Mouse (Mus musculus): ENCODE results near the gene Pald1. TPM values are rescaled to one million over a fixed set of nuclear protein-coding genes. Genes with fewer than 3 reads are reported as not detected.

Pald1 gene
- polyA plus RNA-seq, 1 experiment from 2014 or later, result 10.0 TPM

DNA sequence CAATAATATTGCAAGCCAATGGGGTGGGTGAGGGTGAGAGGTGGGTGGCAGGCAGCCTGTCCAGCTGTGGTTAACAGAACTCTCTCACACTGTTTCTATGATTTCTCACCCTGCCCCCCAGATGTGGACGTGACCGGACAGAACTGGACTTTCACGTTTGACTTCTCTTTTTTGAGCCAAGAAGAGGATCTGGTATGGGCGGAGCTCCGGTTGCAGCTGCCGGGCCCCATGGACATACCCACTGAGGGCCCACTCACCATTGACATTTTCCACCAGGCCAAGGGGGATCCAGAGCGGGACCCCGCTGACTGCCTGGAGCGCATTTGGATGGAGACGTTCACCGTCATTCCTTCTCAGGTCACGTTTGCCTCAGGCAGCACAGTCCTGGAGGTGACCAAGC lies 39.5 kb upstream of the Pald1 start:
- H3K9me3 ChIP-seq (replicated peaks; ENCODE audit: control insufficient read depth, low read length), result no peaks in the 10 kb centered on the region
- H3K9ac ChIP-seq (ENCODE audit: low read length), result no peak overlapping the region
- peaks cover 7% of the 10 kb centered on the region for H3K4me1 ChIP-seq (ENCODE audit: control insufficient read depth, insufficient read depth, low read length)
- ATAC-seq (no peak), DNase-seq (ENCODE audit: low spot score) (no peak)
- H3K4me3 ChIP-seq (ENCODE audit: low read depth, low read length), result no peak overlapping the region
- WGBS, result 85% methylated on average over 12 of the region's 12 CpGs
- no peak overlapping the region for H3K27ac ChIP-seq (ENCODE audit: low read depth, low read length)
- peaks cover 27% of the 10 kb centered on the region for H3K27me3 ChIP-seq (replicated peaks; ENCODE audit: control insufficient read depth, insufficient read depth, low read length)
- H3K36me3 ChIP-seq (ENCODE audit: control insufficient read depth, insufficient read depth, low read length), result no peaks in the 10 kb centered on the region
- H3K4me2 ChIP-seq (ENCODE audit: low read length), result no peak overlapping the region

DNA sequence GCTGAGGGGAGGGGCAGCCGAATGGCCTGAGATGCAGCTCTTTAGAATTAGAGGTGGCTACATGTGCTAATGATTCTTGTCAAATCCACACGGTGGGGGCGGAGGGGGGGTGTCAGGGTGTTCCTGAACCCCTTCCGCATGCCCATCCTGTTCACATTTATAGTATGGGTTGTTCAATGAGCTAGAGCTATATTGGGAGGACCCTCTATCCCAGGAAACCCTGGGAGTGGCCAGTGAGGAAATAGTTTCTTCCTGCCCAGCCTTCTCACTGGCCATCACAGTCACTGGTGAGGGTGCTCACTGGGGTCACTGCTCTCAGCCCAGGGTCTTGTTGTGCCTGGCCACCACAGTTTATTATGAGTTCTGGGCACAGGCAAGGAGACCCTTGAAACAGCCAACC lies 36.7 kb upstream of the Pald1 start:
- DNase-seq (ENCODE audit: low spot score), result no peak
- Histone ChIP-seq H3K4me1 (ENCODE audit: control insufficient read depth, insufficient read depth, low read length) (peaks cover 7% of the 10 kb centered on the region), H3K4me2 (ENCODE audit: low read length) (no peak overlapping the region), H3K36me3 (ENCODE audit: control insufficient read depth, insufficient read depth, low read length) (no peaks in the 10 kb centered on the region), H3K4me3 (ENCODE audit: low read depth, low read length) (no peak overlapping the region), H3K27ac (ENCODE audit: low read depth, low read length) (no peak overlapping the region), H3K9me3 (replicated peaks; ENCODE audit: control insufficient read depth, low read length) (no peaks in the 10 kb centered on the region), H3K9ac (ENCODE audit: low read length) (no peak overlapping the region), H3K27me3 (replicated peaks; ENCODE audit: control insufficient read depth, insufficient read depth, low read length) (peaks cover 38% of the 10 kb centered on the region)
- WGBS, result 75% methylated on average over 4 of the region's 4 CpGs
- ATAC-seq, result no peak

DNA sequence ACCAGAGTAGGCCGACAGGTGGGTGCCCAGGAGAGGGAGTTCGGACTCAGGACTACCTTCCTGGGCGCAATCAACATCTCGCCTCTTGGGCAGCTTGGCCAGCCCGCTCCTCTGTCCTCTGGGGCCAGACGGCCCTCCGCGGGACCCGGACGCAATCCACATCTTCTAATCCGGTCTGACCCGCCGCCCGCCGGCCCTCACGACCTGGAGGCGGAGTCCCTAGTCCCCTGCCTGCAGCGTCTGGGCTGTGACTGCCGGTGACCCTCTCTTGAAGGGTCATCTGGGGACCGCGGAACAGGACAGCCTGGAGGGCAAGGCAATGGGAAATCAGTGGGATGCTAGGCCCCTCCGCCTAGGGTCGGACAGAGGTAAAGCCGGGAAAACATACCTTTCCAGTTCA lies 35.8 kb upstream of the Pald1 start:
- H3K4me2 ChIP-seq (ENCODE audit: low read length), result no peak overlapping the region
- no peaks in the 10 kb centered on the region for H3K36me3 ChIP-seq (ENCODE audit: control insufficient read depth, insufficient read depth, low read length)
- DNase-seq (ENCODE audit: low spot score) (no peak), ATAC-seq (no peak)
- peaks cover under 1% of the 10 kb centered on the region; the same call in 1 of the 2 replicates for H3K4me1 ChIP-seq (ENCODE audit: control insufficient read depth, insufficient read depth, low read length)
- H3K27ac ChIP-seq (ENCODE audit: low read depth, low read length), result no peak overlapping the region
- WGBS, result 6% methylated on average over 24 of the region's 24 CpGs
- H3K4me3 ChIP-seq (ENCODE audit: low read depth, low read length), result no peak overlapping the region
- peaks cover 38% of the 10 kb centered on the region for H3K27me3 ChIP-seq (replicated peaks; ENCODE audit: control insufficient read depth, insufficient read depth, low read length)
- H3K9me3 ChIP-seq (replicated peaks; ENCODE audit: control insufficient read depth, low read length), result no peaks in the 10 kb centered on the region
- no peak overlapping the region for H3K9ac ChIP-seq (ENCODE audit: low read length)

DNA sequence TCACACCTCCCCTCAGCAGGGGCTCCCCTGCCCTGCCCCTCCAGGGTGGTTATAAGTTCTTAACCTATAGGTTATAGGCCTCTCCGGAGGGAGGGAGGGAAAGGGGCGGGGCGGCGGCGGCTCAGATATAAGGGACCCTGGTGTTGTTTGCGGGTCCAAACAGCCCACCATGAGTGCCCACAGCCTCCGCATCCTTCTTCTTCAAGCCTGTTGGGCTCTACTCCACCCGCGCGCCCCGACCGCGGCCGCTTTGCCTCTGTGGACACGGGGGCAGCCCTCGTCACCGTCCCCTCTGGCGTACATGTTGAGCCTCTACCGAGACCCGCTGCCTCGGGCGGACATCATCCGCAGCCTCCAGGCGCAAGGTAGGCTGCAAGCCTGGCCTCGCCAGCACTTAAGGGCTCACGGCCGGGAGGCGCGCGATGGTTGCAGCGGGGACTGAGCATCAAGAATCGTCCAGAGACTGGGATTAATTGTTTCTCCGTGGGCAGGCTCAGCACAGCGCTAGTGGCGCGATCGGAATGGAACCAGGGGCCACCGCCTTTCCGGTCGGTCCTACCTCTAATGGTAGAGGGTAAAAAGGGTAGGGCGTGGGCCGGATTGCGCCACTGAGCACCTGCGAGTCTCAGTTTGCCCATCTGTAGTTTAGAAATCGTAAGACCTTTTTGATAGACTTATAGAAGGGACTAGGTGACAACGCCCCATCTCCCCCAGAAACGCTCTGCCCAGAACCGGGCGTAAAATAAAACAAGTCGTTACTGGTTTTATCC lies 35.0 kb upstream of the Pald1 start:
- Histone ChIP-seq H3K4me1 (ENCODE audit: control insufficient read depth, insufficient read depth, low read length) (no peaks in the 10 kb centered on the region), H3K27ac (ENCODE audit: low read depth, low read length) (no peak overlapping the region), H3K9ac (ENCODE audit: low read length) (peak overlapping the region; percentile 58), H3K4me3 (ENCODE audit: low read depth, low read length) (peak overlapping the region; percentile 35), H3K4me2 (ENCODE audit: low read length) (peak overlapping the region; percentile 83), H3K9me3 (replicated peaks; ENCODE audit: control insufficient read depth, low read length) (no peaks in the 10 kb centered on the region), H3K27me3 (replicated peaks; ENCODE audit: control insufficient read depth, insufficient read depth, low read length) (peaks cover 38% of the 10 kb centered on the region), H3K36me3 (ENCODE audit: control insufficient read depth, insufficient read depth, low read length) (no peaks in the 10 kb centered on the region)
- peak; percentile 45 for DNase-seq (ENCODE audit: low spot score)
- WGBS, result 5% methylated on average over 45 of the region's 50 CpGs
- ATAC-seq, result 0 out of 2 replicates have a peak, but pooled peaks have one; percentile 32

DNA sequence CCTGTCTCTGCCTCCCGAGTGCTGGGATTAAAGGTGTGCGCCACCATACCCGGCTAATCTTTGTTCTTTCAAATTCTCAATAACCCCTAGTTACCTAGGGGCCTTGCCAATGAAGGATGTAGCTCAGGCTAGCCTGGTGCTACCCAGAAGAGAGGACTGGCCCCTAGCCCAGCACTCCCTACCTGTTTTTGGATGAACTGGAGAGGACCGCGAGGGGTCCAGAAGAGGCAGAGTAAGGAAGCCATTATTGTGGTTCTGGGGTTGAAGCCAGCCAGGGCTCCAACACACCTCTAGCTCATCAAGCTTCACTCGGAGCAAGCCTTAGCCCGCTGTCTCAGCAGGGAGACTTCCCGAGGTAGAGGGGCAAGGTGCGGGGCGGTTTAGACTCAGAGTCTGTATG lies 34.3 kb upstream of the Pald1 start, which contains the start of gene Nodal:
Nodal (plus strand) TSS at position 301 of the 400 bp plus-strand sequence.
- Histone ChIP-seq H3K4me2 (ENCODE audit: low read length) (peak within 1 kb of the TSS; percentile 83), H3K4me1 (ENCODE audit: control insufficient read depth, insufficient read depth, low read length) (no peaks in the 10 kb centered on the region), H3K36me3 (ENCODE audit: control insufficient read depth, insufficient read depth, low read length) (no peaks in the 10 kb centered on the region), H3K27ac (ENCODE audit: low read depth, low read length) (no peak within 1 kb of the TSS), H3K27me3 (replicated peaks; ENCODE audit: control insufficient read depth, insufficient read depth, low read length) (peaks cover 38% of the 10 kb centered on the region), H3K9me3 (replicated peaks; ENCODE audit: control insufficient read depth, low read length) (no peaks in the 10 kb centered on the region), H3K9ac (ENCODE audit: low read length) (peak within 1 kb of the TSS; percentile 58), H3K4me3 (ENCODE audit: low read depth, low read length) (peak within 1 kb of the TSS; percentile 35)
- DNase-seq (ENCODE audit: low spot score) (no peak), ATAC-seq (no peak)
- WGBS, result 27% methylated on average over 10 of the region's 10 CpGs

DNA sequence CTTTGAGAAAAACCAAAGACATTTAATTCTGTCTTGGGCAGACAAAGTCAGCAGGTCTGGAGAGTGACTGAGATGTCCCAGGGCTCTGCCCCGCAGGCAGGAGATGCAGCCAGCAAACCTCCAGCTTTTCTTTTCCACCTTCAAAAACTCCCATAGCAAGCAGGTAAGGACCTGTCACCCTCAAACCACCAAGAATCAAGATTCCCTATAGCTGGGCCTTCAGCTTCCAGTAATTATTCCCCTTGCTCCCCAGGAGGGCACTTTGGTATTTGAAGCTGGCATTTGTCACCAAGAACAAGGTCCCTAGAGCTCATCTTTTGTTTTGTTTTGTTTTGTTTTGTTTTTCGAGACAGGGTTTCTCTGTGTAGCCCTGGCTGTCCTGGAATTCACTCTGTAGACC lies 33.7 kb upstream of the Pald1 start:
- 43% methylated on average over 2 of the region's 2 CpGs for WGBS
- H3K27me3 ChIP-seq (replicated peaks; ENCODE audit: control insufficient read depth, insufficient read depth, low read length), result peaks cover 38% of the 10 kb centered on the region
- ATAC-seq, result no peak

DNA sequence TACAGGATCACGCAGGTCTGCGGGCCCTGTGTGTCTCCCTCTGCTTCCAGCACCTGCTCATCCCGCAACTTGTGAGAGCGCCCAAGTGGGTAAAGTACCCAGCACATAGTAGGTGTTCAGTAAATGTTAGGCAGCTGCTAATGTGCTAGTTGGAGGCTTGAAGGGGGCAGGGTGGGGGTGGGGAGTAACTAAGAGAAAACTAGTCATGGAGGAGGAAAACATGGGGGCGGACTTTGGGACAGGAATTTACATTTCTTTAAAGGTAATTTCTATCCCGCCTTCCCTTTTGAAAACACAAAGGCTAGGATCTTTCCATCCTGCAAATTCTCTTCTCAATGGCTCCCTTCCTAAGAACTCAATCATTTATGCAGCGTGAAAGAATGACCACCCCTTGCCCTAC lies 33.2 kb upstream of the Pald1 start:
- ATAC-seq (no peak), DNase-seq (ENCODE audit: low spot score) (no peak)
- no peak overlapping the region for H3K4me3 ChIP-seq (ENCODE audit: low read depth, low read length)
- no peak overlapping the region for H3K27ac ChIP-seq (ENCODE audit: low read depth, low read length)
- peaks cover 38% of the 10 kb centered on the region for H3K27me3 ChIP-seq (replicated peaks; ENCODE audit: control insufficient read depth, insufficient read depth, low read length)
- no peaks in the 10 kb centered on the region for H3K36me3 ChIP-seq (ENCODE audit: control insufficient read depth, insufficient read depth, low read length)
- no peaks in the 10 kb centered on the region for H3K4me1 ChIP-seq (ENCODE audit: control insufficient read depth, insufficient read depth, low read length)
- H3K9me3 ChIP-seq (replicated peaks; ENCODE audit: control insufficient read depth, low read length), result no peaks in the 10 kb centered on the region
- H3K4me2 ChIP-seq (ENCODE audit: low read length), result no peak overlapping the region
- WGBS, result 38% methylated on average over 7 of the region's 7 CpGs
- H3K9ac ChIP-seq (ENCODE audit: low read length), result no peak overlapping the region

More for the DNA sequence above, 33.7 kb upstream of the Pald1 start:
- H3K36me3 ChIP-seq (ENCODE audit: control insufficient read depth, insufficient read depth, low read length), result no peaks in the 10 kb centered on the region
- H3K4me2 ChIP-seq (ENCODE audit: low read length), result no peak overlapping the region
- no peak overlapping the region for H3K27ac ChIP-seq (ENCODE audit: low read depth, low read length)
- no peaks in the 10 kb centered on the region for H3K9me3 ChIP-seq (replicated peaks; ENCODE audit: control insufficient read depth, low read length)
- H3K4me1 ChIP-seq (ENCODE audit: control insufficient read depth, insufficient read depth, low read length), result no peaks in the 10 kb centered on the region
- no peak overlapping the region for H3K9ac ChIP-seq (ENCODE audit: low read length)
- no peak for DNase-seq (ENCODE audit: low spot score)
- H3K4me3 ChIP-seq (ENCODE audit: low read depth, low read length), result no peak overlapping the region

DNA sequence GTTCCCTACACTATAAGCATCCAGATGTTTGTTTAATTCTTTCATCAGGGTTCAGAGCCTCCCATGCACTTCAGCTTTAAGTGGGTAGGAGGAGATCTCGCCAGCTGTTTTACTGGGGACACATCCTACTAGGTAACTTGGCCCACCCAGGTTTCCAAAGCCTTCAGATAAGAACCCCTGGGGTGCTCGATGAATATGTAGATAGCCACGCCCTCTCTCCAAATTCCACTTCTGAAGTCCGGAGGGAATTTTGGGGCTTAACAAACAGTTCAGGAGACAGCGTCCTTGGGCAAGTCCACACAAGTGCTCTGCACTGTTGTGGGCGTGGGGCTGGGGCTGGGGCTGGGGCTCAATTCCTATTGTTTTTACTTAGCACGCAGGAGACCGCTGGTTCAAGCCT lies 32.6 kb upstream of the Pald1 start:
- DNase-seq (ENCODE audit: low spot score) (no peak), ATAC-seq (no peak)
- Histone ChIP-seq H3K9ac (ENCODE audit: low read length) (no peak overlapping the region), H3K9me3 (replicated peaks; ENCODE audit: control insufficient read depth, low read length) (no peaks in the 10 kb centered on the region), H3K27ac (ENCODE audit: low read depth, low read length) (no peak overlapping the region), H3K36me3 (ENCODE audit: control insufficient read depth, insufficient read depth, low read length) (no peaks in the 10 kb centered on the region), H3K4me3 (ENCODE audit: low read depth, low read length) (no peak overlapping the region), H3K4me1 (ENCODE audit: control insufficient read depth, insufficient read depth, low read length) (no peaks in the 10 kb centered on the region), H3K4me2 (ENCODE audit: low read length) (no peak overlapping the region), H3K27me3 (replicated peaks; ENCODE audit: control insufficient read depth, insufficient read depth, low read length) (peaks cover 38% of the 10 kb centered on the region)
- 18% methylated on average over 8 of the region's 8 CpGs for WGBS

DNA sequence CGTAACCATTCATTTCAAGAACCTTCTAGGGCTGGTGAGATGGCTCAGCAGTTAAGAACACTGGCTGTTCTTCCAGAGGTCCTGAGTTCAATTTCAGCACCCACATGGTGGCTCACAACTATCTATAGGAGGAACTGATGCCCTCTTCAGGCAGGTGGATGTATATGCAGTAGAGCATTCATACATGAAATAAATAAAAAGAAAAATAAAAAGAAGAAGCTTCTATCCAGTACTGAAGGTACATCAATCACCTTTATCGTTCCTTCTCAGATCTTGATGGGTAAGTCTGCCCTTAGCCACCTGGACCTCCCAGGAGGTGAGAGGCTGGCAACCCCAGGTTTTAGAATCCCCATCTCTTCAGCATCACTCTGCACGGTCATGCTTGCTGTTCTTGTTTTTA lies 31.9 kb upstream of the Pald1 start:
- no peak for DNase-seq (ENCODE audit: low spot score)
- Histone ChIP-seq H3K27ac (ENCODE audit: low read depth, low read length) (no peak overlapping the region), H3K36me3 (ENCODE audit: control insufficient read depth, insufficient read depth, low read length) (no peaks in the 10 kb centered on the region), H3K9ac (ENCODE audit: low read length) (no peak overlapping the region), H3K4me1 (ENCODE audit: control insufficient read depth, insufficient read depth, low read length) (no peaks in the 10 kb centered on the region), H3K27me3 (replicated peaks; ENCODE audit: control insufficient read depth, insufficient read depth, low read length) (peaks cover 33% of the 10 kb centered on the region), H3K4me3 (ENCODE audit: low read depth, low read length) (no peak overlapping the region), H3K9me3 (replicated peaks; ENCODE audit: control insufficient read depth, low read length) (no peaks in the 10 kb centered on the region), H3K4me2 (ENCODE audit: low read length) (no peak overlapping the region)
- WGBS, result 85% methylated on average over 3 of the region's 3 CpGs
- ATAC-seq, result no peak

All from forebrain, embryonic 14.5 days (tissue).